Mouse (Mus musculus): ENCODE measurements at regions not wholly inside any gene's neighbourhood (a gene's known extent, or its start where the extent isn't known, plus 50 kb on each side); places are given as distances from the start of the nearest gene placed in this dataset.

- DNase-seq (ENCODE audit: low spot score in 2 of 2): no peak
These were observed 462.3 kb upstream of the Got2 start for GRCm38 (mm10) chr8:96350531-96351069.

- no peak for DNase-seq (ENCODE audit: low spot score in 2 of 2)
These were observed 461.2 kb upstream of the Got2 start for GRCm38 (mm10) chr8:96349503-96349902.

DNA sequence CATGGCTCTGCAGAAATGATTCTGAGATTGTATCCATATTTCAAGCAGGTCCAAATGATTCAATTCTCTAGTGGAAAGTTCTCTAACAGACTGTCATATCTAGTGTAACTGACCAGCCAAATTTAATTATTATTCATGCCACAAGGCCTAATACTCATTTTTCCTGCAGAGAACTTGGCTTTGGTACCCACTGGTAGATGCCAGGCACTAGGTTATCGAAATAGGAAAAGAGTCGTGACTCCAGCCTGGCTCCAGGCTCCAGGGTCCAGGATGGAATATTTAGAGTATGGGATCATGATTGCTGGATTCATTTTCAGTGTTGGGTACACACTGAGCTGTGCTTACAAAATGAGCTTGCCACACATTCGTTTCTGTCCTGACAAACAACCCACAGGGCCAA lies 452.4 kb upstream of the Got2 start:
- DNase-seq (ENCODE audit: low spot score in 2 of 2): no peak

- peak in 1 of 2 experiments; percentile 18 for DNase-seq (ENCODE audit: low spot score in 2 of 2)
These were observed 430.0 kb upstream of the Got2 start for GRCm38 (mm10) chr8:96318367-96318766.

- DNase-seq (ENCODE audit: low spot score in 2 of 2): no peak
These were observed 420.8 kb upstream of the Got2 start for GRCm38 (mm10) chr8:96308989-96309718.

DNA sequence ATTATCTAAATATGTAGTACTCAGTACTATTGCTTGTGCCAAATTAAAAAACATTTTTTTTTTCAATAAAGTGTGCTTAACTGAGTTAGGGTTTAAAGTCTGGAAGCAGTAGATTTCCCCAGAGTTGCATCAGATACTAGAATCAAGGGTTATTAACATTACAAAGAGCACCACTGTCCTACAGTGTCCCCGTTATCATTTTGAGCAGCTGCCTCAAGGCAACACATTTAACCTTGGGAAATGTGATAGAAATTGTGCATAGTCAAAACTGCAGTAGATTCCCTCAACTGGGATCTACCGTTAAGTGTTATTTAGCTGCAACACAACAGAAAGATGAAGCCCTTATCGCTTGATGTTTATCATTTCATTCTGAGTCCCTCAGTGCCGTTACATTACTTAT lies 408.3 kb upstream of the Got2 start:
- DNase-seq (ENCODE audit: low spot score in 2 of 2): no peak

- no peak for DNase-seq (ENCODE audit: low spot score in 2 of 2)
These were observed 402.4 kb upstream of the Got2 start for GRCm38 (mm10) chr8:96290740-96291139.

DNA sequence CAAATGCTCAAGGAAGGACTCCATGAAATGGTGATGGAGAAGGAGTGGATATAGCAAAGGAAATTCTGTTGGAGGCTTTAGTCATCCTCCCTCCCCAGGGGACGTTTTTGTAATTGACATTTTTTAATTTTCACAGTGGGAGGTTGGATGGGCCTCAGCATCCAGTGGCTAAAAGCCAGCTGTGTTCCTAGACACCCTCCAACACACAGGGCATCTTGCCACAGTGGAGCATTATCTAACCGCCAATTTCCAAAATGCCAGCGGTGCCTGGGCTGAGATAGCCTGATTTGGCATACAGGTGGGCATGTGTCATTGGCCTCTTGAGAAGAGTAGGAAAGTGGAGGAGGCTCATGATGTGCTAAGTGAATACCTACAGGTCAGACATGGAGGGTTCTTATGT lies 401.2 kb upstream of the Got2 start:
- no peak for DNase-seq (ENCODE audit: low spot score in 2 of 2)

GRCm38 (mm10) chr8:96288525-96288924 lies 400.2 kb upstream of the Got2 start:
- no peak for DNase-seq (ENCODE audit: low spot score in 2 of 2)

DNA sequence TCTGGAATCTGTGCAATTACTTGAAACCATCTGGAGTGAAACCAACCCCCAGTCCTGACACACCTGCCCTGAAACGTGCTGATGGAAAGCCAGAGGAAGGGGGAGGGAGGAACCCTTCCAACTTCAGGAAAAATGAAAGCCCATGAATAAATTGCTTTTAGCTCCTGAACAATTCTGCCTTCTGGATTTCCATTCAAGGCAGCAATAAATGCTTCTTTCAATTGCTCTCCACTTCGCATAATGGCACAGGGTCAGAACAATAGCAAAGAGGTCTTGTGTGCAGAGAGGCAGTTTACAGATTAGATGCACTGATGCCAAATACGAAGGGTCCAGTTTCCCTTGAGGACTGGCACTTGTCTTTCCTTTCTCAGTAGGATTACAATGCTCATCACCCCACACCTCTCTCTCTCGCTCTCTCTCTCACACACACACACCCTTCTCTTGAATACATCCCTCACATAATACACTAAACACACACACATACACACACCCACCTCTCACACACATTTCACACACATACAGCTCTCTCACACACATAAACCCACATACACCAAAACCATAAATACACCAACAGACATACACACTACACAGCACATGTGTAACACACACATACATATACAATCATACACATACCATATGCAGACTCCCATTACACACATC lies 389.3 kb upstream of the Got2 start:
- no peak for DNase-seq (ENCODE audit: low spot score in 2 of 2)

GRCm38 (mm10) chr8:96277058-96277457 lies 388.7 kb upstream of the Got2 start:
- no peak for DNase-seq (ENCODE audit: low spot score in 2 of 2)

DNA sequence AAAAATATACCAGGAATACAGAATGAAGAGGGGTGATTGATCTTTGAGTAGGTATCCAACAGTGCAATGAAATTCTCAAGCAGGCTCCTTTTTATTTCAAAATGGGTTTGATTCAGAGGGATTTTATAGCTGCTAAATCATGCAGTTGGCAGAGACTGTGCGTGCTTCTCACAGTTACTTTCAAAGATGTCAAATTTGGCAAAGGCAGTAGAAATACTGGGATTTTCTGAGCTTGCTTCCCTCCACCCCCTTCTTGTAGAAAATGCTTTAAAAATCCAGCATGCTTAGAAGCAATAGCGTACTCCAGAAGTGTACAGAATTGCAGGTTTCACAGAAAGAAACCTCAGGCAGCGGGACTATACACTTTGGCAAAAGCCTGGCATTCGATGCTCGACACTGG lies 367.9 kb upstream of the Got2 start:
- peak; percentile 10 to 27 for DNase-seq (ENCODE audit: low spot score in 2 of 2)

DNA sequence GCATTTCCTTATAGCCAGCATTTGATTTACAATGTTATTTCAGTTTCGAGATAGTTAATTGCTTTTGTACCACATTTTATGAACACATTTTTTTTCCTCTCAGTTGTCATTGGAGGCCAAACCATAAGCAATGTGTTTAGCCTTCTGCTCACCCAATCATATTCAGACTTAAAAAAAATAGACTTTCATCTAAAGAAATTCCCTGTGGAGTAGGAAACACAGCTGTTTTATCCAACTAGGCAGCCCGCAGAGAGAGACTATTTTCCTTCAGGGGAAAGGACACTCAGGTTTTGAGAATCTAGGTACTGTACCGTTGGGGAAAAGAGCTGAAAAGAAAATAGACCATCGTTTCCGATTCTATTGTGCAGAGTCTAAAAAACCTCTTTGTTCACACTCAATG lies 367.5 kb upstream of the Got2 start:
- DNase-seq (ENCODE audit: low spot score in 2 of 2): no peak

DNA sequence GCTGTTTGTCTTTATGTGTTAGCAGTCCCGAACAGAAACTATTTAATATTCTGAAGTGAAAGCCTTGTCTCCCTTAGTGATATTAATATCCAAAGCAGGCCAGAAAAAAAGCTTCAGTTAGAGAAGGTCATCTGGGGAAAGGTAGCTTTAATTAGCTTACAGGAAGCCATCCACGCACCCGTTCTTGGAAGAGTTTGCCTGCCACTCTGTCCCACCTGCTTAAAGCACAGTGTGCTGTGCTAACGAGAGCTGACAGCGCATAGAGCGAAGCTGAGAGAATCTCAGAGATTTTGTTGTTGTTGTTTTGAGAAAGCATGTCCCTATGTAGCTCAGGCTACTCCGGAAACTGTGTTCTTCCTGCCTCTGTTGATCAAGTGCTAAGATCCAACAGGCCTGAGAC lies 357.7 kb upstream of the Got2 start:
- no peak for DNase-seq (ENCODE audit: low spot score in 2 of 2)

DNA sequence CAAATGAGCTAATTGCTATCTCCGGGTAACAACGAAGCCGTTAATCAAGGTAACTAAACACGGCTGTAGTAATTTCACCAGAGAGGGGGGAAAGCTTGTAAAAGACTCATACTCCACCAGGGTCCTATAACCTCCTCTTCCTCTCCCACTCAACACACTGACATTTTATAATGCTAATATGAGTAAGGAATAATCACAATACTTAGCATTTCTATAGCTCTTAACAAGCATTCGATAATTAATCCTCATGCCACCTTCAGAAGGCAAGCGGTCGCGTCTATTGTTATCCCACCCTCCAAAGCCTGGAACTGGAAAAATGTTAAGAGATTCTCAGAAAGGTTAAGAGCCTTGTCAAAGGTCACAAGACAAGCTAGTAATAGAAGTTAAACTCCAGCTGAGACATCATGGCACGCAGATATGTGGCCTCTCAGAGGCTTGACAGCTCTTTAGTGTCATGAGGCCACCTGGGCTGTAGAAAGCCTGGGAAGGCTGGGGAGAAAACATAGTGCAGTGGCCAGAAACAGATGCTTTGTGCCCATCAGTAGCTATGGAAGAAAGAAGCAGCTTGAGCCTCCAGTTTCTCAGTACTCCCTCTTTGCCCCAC lies 356.3 kb upstream of the Got2 start:
- DNase-seq (ENCODE audit: low spot score in 2 of 2): no peak

DNA sequence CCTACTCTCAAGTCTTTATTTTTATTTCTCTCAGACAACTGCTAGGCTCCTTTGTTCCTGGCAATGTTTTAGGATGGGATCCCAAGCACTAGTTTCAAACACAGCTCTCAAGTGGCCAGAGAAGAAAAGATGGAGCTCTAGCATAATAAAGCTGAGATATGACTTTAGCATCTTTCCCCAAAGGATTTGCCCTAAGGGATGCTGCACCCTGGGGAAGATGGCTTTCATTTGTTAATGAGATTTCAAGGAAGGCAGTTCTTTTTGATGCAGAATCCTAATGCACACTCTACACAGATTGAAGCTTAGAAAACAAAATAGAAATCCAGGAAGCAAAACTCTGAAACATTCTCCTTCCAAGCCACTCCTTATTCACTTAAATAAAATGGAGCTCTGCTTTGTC lies 350.1 kb upstream of the Got2 start:
- no peak for DNase-seq (ENCODE audit: low spot score in 2 of 2)

GRCm38 (mm10) chr8:96237940-96238339 lies 349.6 kb upstream of the Got2 start:
- DNase-seq (ENCODE audit: low spot score in 2 of 2): no peak

DNA sequence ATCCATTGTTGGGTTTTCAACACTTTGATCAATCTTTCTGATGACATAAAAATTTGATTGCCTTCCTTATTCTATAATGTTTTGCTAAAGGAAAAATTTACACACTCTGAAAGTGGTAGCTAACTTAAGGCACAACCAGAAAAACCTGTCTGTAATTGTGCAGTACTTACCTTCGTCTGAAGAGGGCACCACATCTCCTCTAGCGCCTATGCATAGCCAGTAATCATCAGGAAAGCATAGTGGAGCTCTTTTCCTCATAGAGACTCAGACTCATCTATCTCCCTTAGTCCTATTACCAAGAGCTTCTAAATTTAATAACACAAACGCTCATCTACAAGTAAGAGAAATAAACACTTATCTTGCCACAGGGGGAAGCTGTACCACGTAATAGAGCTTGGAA lies 342.1 kb upstream of the Got2 start:
- DNase-seq (ENCODE audit: low spot score in 2 of 2): peak; percentile 66 to 78
